Mouse (Mus musculus) stomach, embryonic 15.5 days (tissue): ENCODE measurements around the gene Rnf182. TPM values are rescaled to one million over a fixed set of nuclear protein-coding genes. Genes with fewer than 3 reads are reported as not detected.

Experiments
- ATAC-seq: fragments of 200-750 bp; cut with Nextera tagmentation; 2 replicates; pipeline ENCODE4 v1.8.0; 2017; ENCODE audit warnings: low read depth, moderate number of reproducible peaks, moderate TSS enrichment; ENCODE audit not compliant: insufficient read depth, low FRiP score
- H3K27ac ChIP-seq: fragments of 300-500 bp; sonication (generic); 2 replicates; pipeline ENCODE4 v1.5.1; 2015; ENCODE audit warnings: mild to moderate bottlenecking, inconsistent platforms
- H3K27me3 ChIP-seq: fragments of 300-500 bp; sonication (generic); replicated peaks from 2 replicates; pipeline ENCODE4 v1.6.1; 2015; ENCODE audit warnings: inconsistent platforms
- H3K36me3 ChIP-seq: fragments of 300-500 bp; sonication (generic); 2 replicates; pipeline ENCODE4 v1.6.1; 2015; ENCODE audit warnings: inconsistent platforms
- H3K4me1 ChIP-seq: fragments of 300-500 bp; sonication (generic); 2 replicates; pipeline ENCODE4 v1.6.1; 2015; ENCODE audit warnings: inconsistent platforms
- H3K4me2 ChIP-seq: fragments of 300-500 bp; sonication (generic); 2 replicates; pipeline ENCODE4 v1.6.1; 2015; ENCODE audit warnings: mild to moderate bottlenecking, inconsistent platforms
- H3K4me3 ChIP-seq: fragments of 300-500 bp; sonication (generic); replicated peaks from 2 replicates; pipeline ENCODE4 v1.5.1; 2015; ENCODE audit warnings: inconsistent platforms
- H3K9ac ChIP-seq: fragments of 300-500 bp; sonication (generic); 2 replicates; pipeline ENCODE4 v1.6.1; 2015; ENCODE audit warnings: inconsistent platforms
- H3K9me3 ChIP-seq: fragments of 300-500 bp; sonication (generic); 2 replicates; pipeline ENCODE4 v1.6.1; 2016; ENCODE audit warnings: inconsistent platforms
- WGBS: fragments of 180-500 bp; shearing (Covaris S2); methylation state at CpG from one replicate; pipeline ENCODE4 v1.1.7; 2015; 5-methylcytosine and 5-hydroxymethylcytosine counted together
- polyA plus RNA-seq: library from polyadenylated mRNA; unstranded; fragments of >200 nt; fragmentation: Nextera tagmentation; extraction: Ambion mirVana; gene quantifications from 2 replicates; pipeline ENCODE4 v1.2.1, GENCODE M21; 2015

Gene Rnf182
- polyA plus RNA-seq: 2.4 and 2.7 TPM in 2 replicates

- no peaks in the 10 kb centered on the region for H3K36me3 ChIP-seq
- H3K9me3 ChIP-seq: no peaks in the 10 kb centered on the region
- ATAC-seq: peak; percentile 88
- H3K27ac ChIP-seq: no peak within 1 kb of the TSS
- peak within 1 kb of the TSS; percentile 56 for H3K4me3 ChIP-seq
- WGBS: 1% methylated on average over 58 of the region's 58 CpGs
- no peaks in the 10 kb centered on the region for H3K4me1 ChIP-seq
- peak within 1 kb of the TSS; percentile 75 for H3K4me2 ChIP-seq
- H3K27me3 ChIP-seq: no peaks in the 10 kb centered on the region
- H3K9ac ChIP-seq: peak within 1 kb of the TSS; percentile 2; the same call in 1 of the 2 replicates
Observed at GRCm38 (mm10) chr13:43615577-43616254, at the start of gene Rnf182. TSS of gene Rnf182 (plus strand) at chr13:43615710.

DNA sequence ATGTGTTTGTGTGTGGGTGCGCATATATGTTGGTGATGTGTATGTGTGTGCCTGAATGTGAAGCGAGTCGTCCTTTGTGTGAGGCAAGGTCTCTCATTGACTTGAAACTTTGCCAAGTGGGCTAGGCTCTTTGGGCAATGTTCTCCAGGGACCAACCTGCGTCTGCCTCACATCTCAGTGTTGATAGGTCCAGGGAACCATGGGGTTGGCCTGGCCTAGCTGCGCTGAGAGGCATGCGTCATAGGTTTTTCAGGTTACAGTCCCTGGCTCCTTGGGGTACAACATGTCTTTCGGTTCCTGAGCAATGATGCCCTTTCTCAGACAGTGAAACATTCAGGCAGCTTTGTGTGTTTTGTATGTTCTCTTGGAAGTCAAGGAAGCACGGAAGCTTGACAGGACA, 49.3 kb upstream of the Rnf182 start:
- ATAC-seq: no peak
- WGBS: 89% methylated on average over 8 of the region's 8 CpGs
- Histone ChIP-seq H3K4me1 (peaks cover 3% of the 10 kb centered on the region; the same call in 1 of the 2 replicates), H3K4me2 (no peak overlapping the region), H3K36me3 (no peaks in the 10 kb centered on the region), H3K27ac (no peak overlapping the region), H3K27me3 (no peaks in the 10 kb centered on the region), H3K4me3 (no peak overlapping the region), H3K9me3 (no peaks in the 10 kb centered on the region), H3K9ac (no peak overlapping the region)

GRCm38 (mm10) chr13:43567141-43567891, 48.2 kb upstream of the Rnf182 start:
- Histone ChIP-seq H3K4me1 (peaks cover 2% of the 10 kb centered on the region; the same call in 1 of the 2 replicates), H3K9ac (no peak overlapping the region), H3K27ac (peak overlapping the region; percentile 36; the same call in 1 of the 2 replicates), H3K36me3 (no peaks in the 10 kb centered on the region), H3K4me2 (peak overlapping the region; percentile 17; the same call in 1 of the 2 replicates), H3K9me3 (no peaks in the 10 kb centered on the region), H3K4me3 (no peak overlapping the region), H3K27me3 (no peaks in the 10 kb centered on the region)
- no peak for ATAC-seq
- 55% methylated on average over 25 of the region's 25 CpGs for WGBS

DNA sequence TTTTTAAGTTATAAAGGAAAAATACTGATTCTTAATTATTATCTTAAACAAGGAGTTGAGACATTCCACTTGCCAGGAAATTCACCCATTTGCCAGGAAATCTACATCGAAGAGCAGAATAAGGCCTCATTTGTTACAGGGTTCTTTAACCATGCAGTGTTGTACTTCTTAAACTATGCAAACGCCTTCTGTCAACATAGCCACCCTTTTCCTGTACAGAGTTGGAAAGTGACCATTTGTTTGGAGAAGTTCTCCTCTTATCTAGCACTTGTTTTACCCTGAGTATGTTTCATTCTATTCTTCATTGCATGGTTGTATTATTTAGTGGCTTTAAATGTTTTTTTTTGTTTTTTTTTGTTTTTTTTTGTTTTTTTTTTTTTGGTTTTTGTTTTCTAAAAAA, 41.5 kb upstream of the Rnf182 start:
- Histone ChIP-seq H3K9ac (no peak overlapping the region), H3K9me3 (no peaks in the 10 kb centered on the region), H3K27ac (no peak overlapping the region), H3K27me3 (no peaks in the 10 kb centered on the region), H3K36me3 (no peaks in the 10 kb centered on the region), H3K4me3 (no peak overlapping the region), H3K4me1 (no peaks in the 10 kb centered on the region), H3K4me2 (no peak overlapping the region)
- 57% methylated on average over 2 of the region's 2 CpGs for WGBS
- no peak for ATAC-seq

GRCm38 (mm10) chr13:43575431-43575830, 40.1 kb upstream of the Rnf182 start:
- H3K27me3 ChIP-seq: no peaks in the 10 kb centered on the region
- H3K4me2 ChIP-seq: no peak overlapping the region
- H3K9ac ChIP-seq: no peak overlapping the region
- ATAC-seq: no peak
- no peak overlapping the region for H3K27ac ChIP-seq
- H3K4me3 ChIP-seq: no peak overlapping the region
- H3K36me3 ChIP-seq: no peaks in the 10 kb centered on the region
- H3K4me1 ChIP-seq: no peaks in the 10 kb centered on the region
- no peaks in the 10 kb centered on the region for H3K9me3 ChIP-seq
- 88% methylated on average over 5 of the region's 5 CpGs for WGBS

- no peak overlapping the region for H3K4me3 ChIP-seq
- ATAC-seq: no peak
Observed at GRCm38 (mm10) chr13:43577254-43577653, 38.3 kb upstream of the Rnf182 start.

GRCm38 (mm10) chr13:43577766-43578165, 37.7 kb upstream of the Rnf182 start:
- Histone ChIP-seq H3K27ac (no peak overlapping the region), H3K9ac (no peak overlapping the region), H3K27me3 (no peaks in the 10 kb centered on the region), H3K4me2 (no peak overlapping the region), H3K9me3 (no peaks in the 10 kb centered on the region), H3K4me3 (no peak overlapping the region), H3K36me3 (no peaks in the 10 kb centered on the region), H3K4me1 (no peaks in the 10 kb centered on the region)
- no peak for ATAC-seq
- WGBS: 88% methylated on average over 12 of the region's 12 CpGs

More at GRCm38 (mm10) chr13:43577254-43577653, 38.3 kb upstream of the Rnf182 start:
- no peak overlapping the region for H3K27ac ChIP-seq
- H3K36me3 ChIP-seq: no peaks in the 10 kb centered on the region
- H3K9me3 ChIP-seq: no peaks in the 10 kb centered on the region
- WGBS: 67% methylated on average over 5 of the region's 5 CpGs
- no peaks in the 10 kb centered on the region for H3K27me3 ChIP-seq
- no peaks in the 10 kb centered on the region for H3K4me1 ChIP-seq
- H3K4me2 ChIP-seq: no peak overlapping the region
- no peak overlapping the region for H3K9ac ChIP-seq

DNA sequence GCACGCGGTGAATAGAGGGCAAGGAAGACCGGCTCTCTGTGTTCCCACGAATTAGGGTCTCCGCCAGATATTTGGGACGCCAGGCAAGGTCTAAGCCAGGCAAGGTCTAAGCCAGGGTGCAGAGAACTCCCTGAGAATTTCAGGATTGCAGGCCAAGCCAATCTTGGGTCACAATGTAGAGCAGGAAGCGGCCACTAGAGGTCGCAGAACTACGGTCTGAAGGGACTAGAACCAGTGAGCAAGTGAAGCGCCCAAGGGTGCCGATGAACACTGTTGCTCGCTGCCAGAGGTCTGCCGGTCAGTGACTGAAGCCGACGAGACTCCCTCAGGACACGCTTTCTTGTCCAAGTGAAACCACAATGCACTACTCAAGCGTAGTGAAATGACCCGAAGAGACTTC, 35.8 kb upstream of the Rnf182 start:
- Histone ChIP-seq H3K9ac (no peak overlapping the region), H3K4me2 (no peak overlapping the region), H3K4me1 (no peaks in the 10 kb centered on the region), H3K36me3 (no peaks in the 10 kb centered on the region), H3K9me3 (no peaks in the 10 kb centered on the region), H3K27me3 (no peaks in the 10 kb centered on the region), H3K4me3 (no peak overlapping the region), H3K27ac (no peak overlapping the region)
- ATAC-seq: no peak
- WGBS: 26% methylated on average over 18 of the region's 18 CpGs

- Histone ChIP-seq H3K36me3 (no peaks in the 10 kb centered on the region), H3K4me1 (no peaks in the 10 kb centered on the region), H3K9ac (no peak overlapping the region), H3K4me3 (no peak overlapping the region), H3K27me3 (no peaks in the 10 kb centered on the region), H3K4me2 (no peak overlapping the region), H3K9me3 (no peaks in the 10 kb centered on the region), H3K27ac (no peak overlapping the region)
- WGBS: 88% methylated on average over 5 of the region's 5 CpGs
- no peak for ATAC-seq
Observed at GRCm38 (mm10) chr13:43580661-43581060, 34.8 kb upstream of the Rnf182 start.

DNA sequence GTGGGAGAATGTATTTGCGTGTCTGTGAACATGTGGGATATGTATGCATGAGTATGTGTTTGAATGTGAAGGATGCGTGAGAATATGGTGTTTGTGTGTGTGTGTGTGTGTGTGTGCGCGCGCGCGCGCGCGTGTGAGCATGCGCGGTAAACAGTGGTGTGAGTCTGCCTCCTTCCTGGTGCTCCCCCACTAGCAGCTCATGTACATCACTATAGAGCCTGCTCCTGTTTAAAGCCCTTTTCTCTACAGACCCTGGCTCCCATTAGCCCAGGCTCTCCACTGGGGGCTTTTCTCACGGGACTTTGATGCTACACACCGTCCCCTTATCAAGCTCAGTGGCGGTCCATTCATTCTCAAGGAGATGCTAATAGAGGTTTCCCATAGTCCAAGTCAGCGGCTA, 32.5 kb upstream of the Rnf182 start:
- Histone ChIP-seq H3K9me3 (no peaks in the 10 kb centered on the region), H3K4me3 (no peak overlapping the region), H3K36me3 (no peaks in the 10 kb centered on the region), H3K9ac (no peak overlapping the region), H3K27me3 (no peaks in the 10 kb centered on the region), H3K27ac (no peak overlapping the region), H3K4me2 (no peak overlapping the region), H3K4me1 (no peaks in the 10 kb centered on the region)
- 53% methylated on average over 16 of the region's 16 CpGs for WGBS
- no peak for ATAC-seq

- Histone ChIP-seq H3K36me3 (no peaks in the 10 kb centered on the region), H3K9ac (no peak overlapping the region), H3K27me3 (no peaks in the 10 kb centered on the region), H3K9me3 (no peaks in the 10 kb centered on the region), H3K27ac (no peak overlapping the region), H3K4me3 (no peak overlapping the region), H3K4me2 (no peak overlapping the region), H3K4me1 (no peaks in the 10 kb centered on the region)
- 62% methylated on average over 8 of the region's 8 CpGs for WGBS
- no peak for ATAC-seq
Observed at GRCm38 (mm10) chr13:43583504-43583903, 32.0 kb upstream of the Rnf182 start.

GRCm38 (mm10) chr13:43585335-43585734, 30.2 kb upstream of the Rnf182 start:
- H3K9me3 ChIP-seq: no peaks in the 10 kb centered on the region
- no peak for ATAC-seq
- no peak overlapping the region for H3K9ac ChIP-seq
- H3K4me3 ChIP-seq: no peak overlapping the region
- no peaks in the 10 kb centered on the region for H3K27me3 ChIP-seq
- 68% methylated on average over 2 of the region's 2 CpGs for WGBS
- no peak overlapping the region for H3K4me2 ChIP-seq
- H3K27ac ChIP-seq: no peak overlapping the region
- no peaks in the 10 kb centered on the region for H3K36me3 ChIP-seq
- no peaks in the 10 kb centered on the region for H3K4me1 ChIP-seq
